Mouse (Mus musculus): ENCODE measurements around the gene Blvrb. TPM values are rescaled to one million over a fixed set of nuclear protein-coding genes. Genes with fewer than 3 reads are reported as not detected.

Blvrb gene
- polyA plus RNA-seq, 1 experiment from 2014 or later, result 35.4 TPM

- Histone ChIP-seq H3K27ac (ENCODE audit: low read depth, low read length) (no peak overlapping the region), H3K36me3 (ENCODE audit: control insufficient read depth, insufficient read depth, low read length) (no peaks in the 10 kb centered on the region), H3K4me2 (replicated peaks; ENCODE audit: low read depth, low read length) (no peak overlapping the region), H3K4me1 (replicated peaks; ENCODE audit: control insufficient read depth, insufficient read depth, low read length) (no peaks in the 10 kb centered on the region), H3K4me3 (ENCODE audit: low read depth, low read length) (no peak overlapping the region), H3K9ac (ENCODE audit: low read depth, low read length) (no peak overlapping the region), H3K27me3 (ENCODE audit: control insufficient read depth, insufficient read depth, low read length) (no peaks in the 10 kb centered on the region), H3K9me3 (ENCODE audit: control insufficient read depth, low read length) (no peaks in the 10 kb centered on the region)
- ATAC-seq (ENCODE audit: low FRiP score), result no peak
- WGBS, result 84% methylated on average over 9 of the region's 9 CpGs
- DNase-seq (ENCODE audit: low spot score), result no peak
Observed at GRCm38 (mm10) chr7:27514961-27515360, 67.2 kb downstream of the Blvrb start.

Other genes with a start within 250 kb of the Blvrb start
- 5.0 and 6.7 TPM in 2 replicates for gene Itpkc, start 219.3 kb upstream of the Blvrb start, polyA plus RNA-seq (2014; fragmentation: Nextera tagmentation; extraction: Ambion mirVana)
- 13.9 and 18.4 TPM in 2 replicates for gene Coq8b, start 215.0 kb upstream of the Blvrb start, polyA plus RNA-seq (2014; fragmentation: Nextera tagmentation; extraction: Ambion mirVana)
- 19.8 and 22.7 TPM in 2 replicates for gene Numbl, start 189.5 kb upstream of the Blvrb start, polyA plus RNA-seq (2014; fragmentation: Nextera tagmentation; extraction: Ambion mirVana)
- gene Ltbp4, start 110.3 kb upstream of the Blvrb start, polyA plus RNA-seq (2014; fragmentation: Nextera tagmentation; extraction: Ambion mirVana), result 2.4 and 3.9 TPM in 2 replicates
- 51.5 and 56.7 TPM in 2 replicates for gene Shkbp1, start 92.0 kb upstream of the Blvrb start, polyA plus RNA-seq (2014; fragmentation: Nextera tagmentation; extraction: Ambion mirVana)
- gene Gm20479, start 90.6 kb upstream of the Blvrb start, polyA plus RNA-seq (2014; fragmentation: Nextera tagmentation; extraction: Ambion mirVana), result 0.33 and 0.57 TPM in 2 replicates
- gene Sptbn4, start 292 bp upstream of the Blvrb start, polyA plus RNA-seq (2014; fragmentation: Nextera tagmentation; extraction: Ambion mirVana), result 0.20 and 0.57 TPM in 2 replicates
- gene Sertad3, start 25.8 kb downstream of the Blvrb start, polyA plus RNA-seq (2014; fragmentation: Nextera tagmentation; extraction: Ambion mirVana), result 20.7 and 22.2 TPM in 2 replicates
- gene Sertad1, start 38.9 kb downstream of the Blvrb start, polyA plus RNA-seq (2014; fragmentation: Nextera tagmentation; extraction: Ambion mirVana), result 18.4 and 21.0 TPM in 2 replicates
- gene Prx, start 51.3 kb downstream of the Blvrb start, polyA plus RNA-seq (2014; fragmentation: Nextera tagmentation; extraction: Ambion mirVana), result 0.53 and 1.0 TPM in 2 replicates
- 0.21 and 0.96 TPM in 2 replicates for gene Hipk4, start 75.3 kb downstream of the Blvrb start, polyA plus RNA-seq (2014; fragmentation: Nextera tagmentation; extraction: Ambion mirVana)
- gene Pld3, start 105.2 kb downstream of the Blvrb start, polyA plus RNA-seq (2014; fragmentation: Nextera tagmentation; extraction: Ambion mirVana), result 72.1 and 72.9 TPM in 2 replicates
- 22.4 and 24.5 TPM in 2 replicates for gene 2310022A10Rik, start 105.3 kb downstream of the Blvrb start, polyA plus RNA-seq (2014; fragmentation: Nextera tagmentation; extraction: Ambion mirVana)
- gene Akt2, start 143.6 kb downstream of the Blvrb start, polyA plus RNA-seq (2014; fragmentation: Nextera tagmentation; extraction: Ambion mirVana), result 67.5 and 71.7 TPM in 2 replicates
- gene Ttc9b, start 205.9 kb downstream of the Blvrb start, polyA plus RNA-seq (2014; fragmentation: Nextera tagmentation; extraction: Ambion mirVana), result 11.2 and 13.4 TPM in 2 replicates
- 6.2 and 8.8 TPM in 2 replicates for gene Map3k10, start 226.6 kb downstream of the Blvrb start, polyA plus RNA-seq (2014; fragmentation: Nextera tagmentation; extraction: Ambion mirVana)
- 7.3 and 8.5 TPM in 2 replicates for gene Zfp607b, start 241.4 kb downstream of the Blvrb start, polyA plus RNA-seq (2014; fragmentation: Nextera tagmentation; extraction: Ambion mirVana)

Measured in hindbrain, embryonic 11.5 days (tissue).